Comparison of ENCODE assay signal across 8 mouse cellular contexts in genomic region chr17:32036509-32037438, GRCm38 (mm10). TPM values are rescaled to one million over a fixed set of nuclear protein-coding genes. Genes with fewer than 3 reads are reported as not detected.
A peak's percentile ranks its signal among the peaks of the same experiment; 100 is the strongest.
DNase-seq lines count a peak whose midpoint lies in the region; ATAC-seq and TF ChIP-seq lines count a peak whose summit lies in the region.

No protein-coding gene starts in this region.

- peaks cover 7% of the 10 kb centered on the region for H3K36me3 ChIP-seq in heart, embryonic 13.5 days
- H3K36me3 ChIP-seq in embryonic facial prominence, embryonic 15.5 days = 0 out of 2 replicates have a peak, but pooled peaks cover 6% of the 10 kb centered on the region
- H3K36me3 ChIP-seq in limb, embryonic 13.5 days = peaks cover 11% of the 10 kb centered on the region

- H3K9ac ChIP-seq in heart, embryonic 13.5 days = peak overlapping the region; percentile 91
- H3K9ac ChIP-seq in embryonic facial prominence, embryonic 15.5 days = peak overlapping the region; percentile 89
- peak overlapping the region; percentile 88 for H3K9ac ChIP-seq in limb, embryonic 13.5 days

- ATAC-seq in heart, embryonic 13.5 days (ENCODE audit: extremely low read depth, insufficient number of reproducible peaks, low FRiP score, low TSS enrichment) = no peak
- peak; percentile 58 for ATAC-seq in embryonic facial prominence, embryonic 15.5 days (ENCODE audit: insufficient number of reproducible peaks, low FRiP score, low TSS enrichment, low read depth)
- ATAC-seq in limb, embryonic 13.5 days (ENCODE audit: low FRiP score, low read depth) = peak; percentile 53

- under 1% methylated on average over 46 of the region's 46 CpGs for WGBS in heart, embryonic 13.5 days
- under 1% methylated on average over 46 of the region's 46 CpGs for WGBS in embryonic facial prominence, embryonic 15.5 days
- WGBS in limb, embryonic 13.5 days = under 1% methylated on average over 46 of the region's 46 CpGs
- WGBS in olfactory bulb, adult 2 months = under 1% methylated on average over 46 of the region's 46 CpGs

- no peak for TF ChIP-seq POLR2A in olfactory bulb, adult 2 months (IDR thresholded peaks at IDR 0.05; ENCODE audit: insufficient read depth, low read depth, low read length)

- H3K9me3 ChIP-seq in heart, embryonic 13.5 days = no peaks in the 10 kb centered on the region
- H3K9me3 ChIP-seq in embryonic facial prominence, embryonic 15.5 days (replicated peaks) = no peaks in the 10 kb centered on the region
- H3K9me3 ChIP-seq in limb, embryonic 13.5 days = no peaks in the 10 kb centered on the region

- H3K27me3 ChIP-seq in heart, embryonic 13.5 days (replicated peaks) = no peaks in the 10 kb centered on the region
- H3K27me3 ChIP-seq in embryonic facial prominence, embryonic 15.5 days = no peaks in the 10 kb centered on the region
- no peaks in the 10 kb centered on the region for H3K27me3 ChIP-seq in limb, embryonic 13.5 days

- peak overlapping the region; percentile 94 for H3K4me2 ChIP-seq in heart, embryonic 13.5 days
- H3K4me2 ChIP-seq in embryonic facial prominence, embryonic 15.5 days (replicated peaks) = peak overlapping the region; percentile 90
- peak overlapping the region; percentile 89 for H3K4me2 ChIP-seq in limb, embryonic 13.5 days (replicated peaks)

- H3K27ac ChIP-seq in heart, embryonic 13.5 days (replicated peaks) = peak overlapping the region; percentile 72
- H3K27ac ChIP-seq in embryonic facial prominence, embryonic 15.5 days (replicated peaks) = peak overlapping the region; percentile 85
- H3K27ac ChIP-seq in limb, embryonic 13.5 days = peak overlapping the region; percentile 85
- no peak overlapping the region for H3K27ac ChIP-seq in olfactory bulb, adult 2 months (ENCODE audit: insufficient read depth, low read depth, low read length)

- peak overlapping the region; percentile 86 for H3K4me3 ChIP-seq in heart, embryonic 13.5 days
- H3K4me3 ChIP-seq in embryonic facial prominence, embryonic 15.5 days (replicated peaks) = peak overlapping the region; percentile 81
- H3K4me3 ChIP-seq in limb, embryonic 13.5 days = peak overlapping the region; percentile 79
- peak overlapping the region; percentile 89 for H3K4me3 ChIP-seq in olfactory bulb, adult 2 months (ENCODE audit: insufficient read depth, low read depth, low read length)

- peaks cover 22% of the 10 kb centered on the region for H3K4me1 ChIP-seq in heart, embryonic 13.5 days
- H3K4me1 ChIP-seq in embryonic facial prominence, embryonic 15.5 days = peaks cover 28% of the 10 kb centered on the region
- H3K4me1 ChIP-seq in limb, embryonic 13.5 days = peaks cover 20% of the 10 kb centered on the region
- H3K4me1 ChIP-seq in olfactory bulb, adult 2 months (ENCODE audit: control insufficient read depth, insufficient read depth, low read length) = peaks cover 9% of the 10 kb centered on the region

- no peak for DNase-seq in heart, adult 8-10 months (ENCODE audit: low spot score)
- peak; percentile 21 for DNase-seq in ES-CJ7 (ENCODE audit: low read depth, low spot score)
- DNase-seq in layer of hippocampus, adult 8-10 months (ENCODE audit: low spot score in 2 of 2) = no peak
- no peak for DNase-seq in urinary bladder, adult 2 months (ENCODE audit: low spot score)

- no peak for TF ChIP-seq CTCF in olfactory bulb, adult 2 months (IDR thresholded peaks at IDR 0.05; ENCODE audit: insufficient read depth, low read depth, low read length)

RNA-seq across cellular contexts. Expression of gene Hsf2bp, which starts 0.6 kb away (rescaled TPM):
- polyA plus RNA-seq in heart, embryonic 13.5 days (2015; fragmentation: Nextera tagmentation; extraction: Ambion mirVana) = 0.15 and 0.41 TPM in 2 replicates
- total RNA-seq in heart, adult 8-10 months (2022) = 1 to 10 TPM; 1.3 to 3.0 (median 2.2) TPM
- 1.1 and 1.5 TPM in 2 replicates for polyA plus RNA-seq in embryonic facial prominence, embryonic 15.5 days (2015; fragmentation: Nextera tagmentation; extraction: Ambion mirVana)
- 0.64 and 0.73 TPM in 2 replicates for polyA plus RNA-seq in limb, embryonic 13.5 days (2015; fragmentation: Nextera tagmentation; extraction: Ambion mirVana)
- polyA plus RNA-seq in olfactory bulb, adult 2 months (2012; ENCODE audit: insufficient read depth, insufficient read length, low replicate concordance, missing spikeins) = not detected in 2 replicates
- total RNA-seq in layer of hippocampus, adult 8-10 months (2022) = 1 to 10 TPM in 2 of 4 experiments, under 1 TPM in 2; 0.35 to 1.6 (median 1.2) TPM
- 0.91 and 1.7 TPM in 2 replicates for polyA plus RNA-seq in urinary bladder, adult 2 months (2012; rRNA removed)

RNA-seq across cellular contexts. Expression of gene Rrp1b, which starts 0.9 kb away (rescaled TPM):
- polyA plus RNA-seq in heart, embryonic 13.5 days (2015; fragmentation: Nextera tagmentation; extraction: Ambion mirVana) = 34.8 and 42.1 TPM in 2 replicates
- total RNA-seq in heart, adult 8-10 months (2022) = 1 to 10 TPM; 5.4 to 9.0 (median 7.5) TPM
- 56.1 and 57.9 TPM in 2 replicates for polyA plus RNA-seq in embryonic facial prominence, embryonic 15.5 days (2015; fragmentation: Nextera tagmentation; extraction: Ambion mirVana)
- polyA plus RNA-seq in limb, embryonic 13.5 days (2015; fragmentation: Nextera tagmentation; extraction: Ambion mirVana) = 87.2 and 89.8 TPM in 2 replicates
- not detected in 2 replicates for polyA plus RNA-seq in olfactory bulb, adult 2 months (2012; ENCODE audit: insufficient read depth, insufficient read length, low replicate concordance, missing spikeins)
- total RNA-seq in layer of hippocampus, adult 8-10 months (2022) = 10 to 100 TPM; 18.4 to 23.4 (median 19.3) TPM
- 13.2 and 14.4 TPM in 2 replicates for polyA plus RNA-seq in urinary bladder, adult 2 months (2012; rRNA removed)

Comparison
In these comparisons a context has a peak if more than half of its experiments do, and no peak if none do; other contexts are left out.
1. RNA of gene Rrp1b, which starts 0.9 kb away (polyA plus RNA-seq): 87.2 to 89.8 TPM in limb, embryonic 13.5 days, 56.1 to 57.9 TPM in embryonic facial prominence, embryonic 15.5 days, 34.8 to 42.1 TPM in heart, embryonic 13.5 days and 13.2 to 14.4 TPM in urinary bladder, adult 2 months; not detected in olfactory bulb, adult 2 months; every median in the first group is over 10 times any median in the second.
2. Peak in every context shown above with its lines, with median percentiles within 50 percentile points of each other: H3K4me2 ChIP-seq, H3K4me3 ChIP-seq and H3K9ac ChIP-seq.